Mouse (Mus musculus) mesoderm, embryonic 11.5 days (tissue): ENCODE results near the gene H2-Eb2.

Source experiments
- DNase-seq: peaks from one replicate; pipeline ENCODE4 v3.0.0-alpha.2; 2012; ENCODE audit warnings: low read depth, low spot score

Gene H2-Eb2

GRCm38 (mm10) chr17:34354539-34354938 is 29.1 kb downstream of the H2-Eb2 start, which contains the start of gene Btnl2:
Gene Btnl2 (plus strand): TSS chr17:34354822.
- DNase-seq: no peak

- no peak for DNase-seq
Observed at GRCm38 (mm10) chr17:34354940-34355339, 29.5 kb downstream of the H2-Eb2 start.

- DNase-seq: no peak
Observed at GRCm38 (mm10) chr17:34362954-34363546, 37.6 kb downstream of the H2-Eb2 start.

- DNase-seq: no peak
Observed at GRCm38 (mm10) chr17:34363676-34364310, 38.3 kb downstream of the H2-Eb2 start.

- DNase-seq: no peak
Observed at GRCm38 (mm10) chr17:34365031-34365430, 39.6 kb downstream of the H2-Eb2 start.

GRCm38 (mm10) chr17:34370563-34370962 is 45.1 kb downstream of the H2-Eb2 start:
- no peak for DNase-seq

GRCm38 (mm10) chr17:34373055-34373709 is 47.7 kb downstream of the H2-Eb2 start:
- no peak for DNase-seq

- DNase-seq: no peak
Observed at GRCm38 (mm10) chr17:34376847-34377246, 51.4 kb downstream of the H2-Eb2 start, which contains the start of gene Btnl1. Gene Btnl1 (plus strand): TSS chr17:34377132.

GRCm38 (mm10) chr17:34377450-34378209 is 52.2 kb downstream of the H2-Eb2 start:
- no peak for DNase-seq

- DNase-seq: no peak
Observed at GRCm38 (mm10) chr17:34378716-34379115, 53.3 kb downstream of the H2-Eb2 start.

- no peak for DNase-seq
Observed at GRCm38 (mm10) chr17:34379451-34379850, 54.0 kb downstream of the H2-Eb2 start.

- DNase-seq: no peak
Observed at GRCm38 (mm10) chr17:34381876-34382275, 56.4 kb downstream of the H2-Eb2 start.

- no peak for DNase-seq
Observed at GRCm38 (mm10) chr17:34383212-34383611, 57.7 kb downstream of the H2-Eb2 start.

- DNase-seq: no peak
Observed at GRCm38 (mm10) chr17:34384699-34385098, 59.2 kb downstream of the H2-Eb2 start.

- DNase-seq: no peak
Observed at GRCm38 (mm10) chr17:34386656-34387055, 61.2 kb downstream of the H2-Eb2 start.

GRCm38 (mm10) chr17:34388513-34388912 is 63.0 kb downstream of the H2-Eb2 start:
- DNase-seq: peak; percentile 13
